Mouse (Mus musculus) heart, embryonic 10.5 days (tissue): ENCODE measurements around the gene Clec4f. TPM values are rescaled to one million over a fixed set of nuclear protein-coding genes. Genes with fewer than 3 reads are reported as not detected.

Source experiments
- DNase-seq: peaks from one replicate; pipeline ENCODE4 v3.0.0-alpha.2; 2017; ENCODE audit warnings: low spot score
- H3K27ac ChIP-seq: fragments of 300-500 bp; sonication (generic); 2 replicates; pipeline ENCODE4 v1.5.1; 2016; ENCODE audit warnings: mild to moderate bottlenecking
- H3K27me3 ChIP-seq: fragments of 300-500 bp; sonication (generic); 2 replicates; pipeline ENCODE4 v1.6.1; 2016; ENCODE audit warnings: mild to moderate bottlenecking; ENCODE audit not compliant: poor library complexity, insufficient read depth, severe bottlenecking
- H3K36me3 ChIP-seq: fragments of 300-500 bp; sonication (generic); 2 replicates; pipeline ENCODE4 v1.6.1; 2016; ENCODE audit warnings: mild to moderate bottlenecking, moderate library complexity
- H3K4me1 ChIP-seq: fragments of 300-500 bp; sonication (generic); 2 replicates; pipeline ENCODE4 v1.6.1; 2016; ENCODE audit warnings: mild to moderate bottlenecking
- H3K4me3 ChIP-seq: fragments of 300-500 bp; sonication (generic); 2 replicates; pipeline ENCODE4 v1.5.1; 2016; ENCODE audit warnings: mild to moderate bottlenecking, moderate library complexity
- H3K9me3 ChIP-seq: fragments of 300-500 bp; sonication (generic); 2 replicates; pipeline ENCODE4 v1.6.1; 2016; ENCODE audit warnings: mild to moderate bottlenecking, moderate library complexity
- WGBS: fragments of 180-500 bp; shearing (Covaris S2); methylation state at CpG from one replicate; pipeline ENCODE4 v1.1.7; 2016; 5-methylcytosine and 5-hydroxymethylcytosine counted together
- polyA plus RNA-seq: library from polyadenylated mRNA; unstranded; fragments of >200 nt; fragmentation: Nextera tagmentation; extraction: Ambion mirVana; gene quantifications from 2 replicates; pipeline ENCODE4 v1.2.1, GENCODE M21; 2016

Gene Clec4f
- polyA plus RNA-seq, 1 experiment from 2014 or later, result not detected

DNA sequence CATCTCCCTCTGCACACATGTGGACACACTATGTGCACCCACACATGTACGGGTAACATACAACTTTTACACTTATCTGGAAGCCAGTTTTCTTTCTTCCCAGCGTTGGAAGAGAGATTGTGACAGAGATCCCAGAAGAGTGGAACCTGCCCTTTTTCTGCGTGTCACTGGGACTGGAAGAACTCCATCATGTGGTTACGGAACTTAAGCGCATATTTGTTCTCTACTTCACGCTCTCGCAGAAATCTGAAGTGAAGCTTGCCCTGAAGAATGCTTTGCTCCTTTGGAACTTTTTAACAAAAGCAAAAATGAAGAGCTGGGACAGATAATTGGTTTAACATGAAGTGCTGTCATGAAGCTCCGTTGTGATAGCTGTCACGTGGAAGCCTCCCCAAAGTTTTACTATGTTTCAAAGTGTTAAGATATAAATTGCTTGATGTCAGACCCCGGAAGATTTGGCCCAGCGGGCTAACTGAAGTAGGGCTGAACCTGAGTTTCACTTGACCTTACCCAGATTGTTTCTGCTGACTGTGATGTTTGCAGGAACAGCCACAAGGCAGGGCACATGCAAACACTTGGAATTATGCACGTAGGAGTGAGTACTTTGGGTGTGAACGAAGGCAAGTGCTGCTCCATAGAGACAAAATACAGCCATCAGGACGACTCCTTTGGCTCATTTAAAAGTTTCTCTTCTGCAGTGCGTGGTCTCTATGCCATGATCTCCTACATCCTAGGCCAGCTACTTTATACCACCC, 38.2 kb downstream of the Clec4f start:
- no peak for DNase-seq
- no peak overlapping the region for H3K27ac ChIP-seq
- no peaks in the 10 kb centered on the region for H3K36me3 ChIP-seq
- peaks cover 6% of the 10 kb centered on the region; the same call in 1 of the 2 replicates for H3K4me1 ChIP-seq
- no peak overlapping the region for H3K4me3 ChIP-seq
- peaks cover 9% of the 10 kb centered on the region; the same call in 1 of the 2 replicates for H3K27me3 ChIP-seq
- H3K9me3 ChIP-seq, result no peaks in the 10 kb centered on the region
- 80% methylated on average over 15 of the region's 15 CpGs for WGBS

DNA sequence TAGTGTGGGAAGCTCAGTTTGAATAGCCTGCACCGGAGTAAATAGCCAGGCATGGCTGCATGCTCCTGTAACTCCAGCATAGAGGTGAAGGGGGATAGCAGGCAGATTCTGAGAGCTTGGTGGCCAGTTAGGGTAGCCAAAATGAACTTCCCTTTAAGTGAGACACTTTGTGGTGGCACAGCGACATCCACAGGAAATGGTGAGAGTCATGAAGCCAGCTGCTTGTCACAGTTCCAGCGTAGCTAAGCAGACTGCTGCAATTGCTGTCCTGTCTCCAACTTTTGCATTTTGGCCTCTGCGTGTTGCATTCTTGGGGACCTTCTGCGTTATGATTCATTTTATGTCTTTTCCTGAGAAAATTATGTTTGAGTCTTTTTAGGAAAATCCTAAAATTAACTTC, 39.5 kb downstream of the Clec4f start:
- DNase-seq, result no peak
- Histone ChIP-seq H3K9me3 (no peaks in the 10 kb centered on the region), H3K36me3 (no peaks in the 10 kb centered on the region), H3K4me1 (peaks cover 6% of the 10 kb centered on the region; the same call in 1 of the 2 replicates), H3K27me3 (peaks cover 9% of the 10 kb centered on the region; the same call in 1 of the 2 replicates), H3K4me3 (no peak overlapping the region), H3K27ac (no peak overlapping the region)
- 59% methylated on average over 5 of the region's 5 CpGs for WGBS

GRCm38 (mm10) chr6:83614469-83614868, 41.5 kb downstream of the Clec4f start:
- H3K4me3 ChIP-seq, result no peak overlapping the region
- peaks cover 6% of the 10 kb centered on the region; the same call in 1 of the 2 replicates for H3K4me1 ChIP-seq
- WGBS, result 85% methylated on average over 4 of the region's 4 CpGs
- no peak for DNase-seq
- peaks cover 23% of the 10 kb centered on the region for H3K27me3 ChIP-seq
- no peak overlapping the region for H3K27ac ChIP-seq
- H3K36me3 ChIP-seq, result no peaks in the 10 kb centered on the region
- no peaks in the 10 kb centered on the region for H3K9me3 ChIP-seq

DNA sequence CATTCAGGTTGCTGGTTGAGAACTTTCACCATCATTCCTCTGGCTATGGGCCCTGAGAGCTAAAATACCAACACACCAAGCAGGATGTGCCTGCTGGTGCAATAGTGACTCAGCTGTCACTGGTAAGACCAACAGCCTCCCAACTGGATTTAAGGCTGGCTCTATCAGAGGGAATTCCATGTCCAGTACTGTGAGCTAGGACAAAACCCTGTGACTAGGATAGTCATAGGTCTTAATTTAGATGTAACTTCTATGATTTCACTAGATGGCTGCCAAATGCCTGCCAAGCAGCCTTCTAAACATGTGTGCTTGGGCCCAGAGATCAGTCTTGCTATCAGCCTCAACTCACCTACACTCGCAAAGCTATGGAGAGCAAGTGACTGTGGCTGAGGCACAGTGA, 43.0 kb downstream of the Clec4f start:
- Histone ChIP-seq H3K9me3 (no peaks in the 10 kb centered on the region), H3K36me3 (no peaks in the 10 kb centered on the region), H3K27ac (no peak overlapping the region), H3K4me1 (no peaks in the 10 kb centered on the region), H3K4me3 (no peak overlapping the region), H3K27me3 (peaks cover 23% of the 10 kb centered on the region)
- 78% methylated on average over 1 of the region's 1 CpGs for WGBS
- no peak for DNase-seq

- Histone ChIP-seq H3K27me3 (no peaks in the 10 kb centered on the region), H3K36me3 (no peaks in the 10 kb centered on the region), H3K4me3 (peak overlapping the region; percentile 56; the same call in 1 of the 2 replicates), H3K9me3 (no peaks in the 10 kb centered on the region), H3K27ac (peak overlapping the region; percentile 85), H3K4me1 (peaks cover 18% of the 10 kb centered on the region)
- peak; percentile 68 for DNase-seq
- WGBS, result 38% methylated on average over 6 of the region's 6 CpGs
Observed at GRCm38 (mm10) chr6:83599636-83600174, 56.3 kb downstream of the Clec4f start.

- Histone ChIP-seq H3K27me3 (no peaks in the 10 kb centered on the region), H3K27ac (peak overlapping the region; percentile 85)
Observed at GRCm38 (mm10) chr6:83599060-83599550, 56.9 kb downstream of the Clec4f start.

GRCm38 (mm10) chr6:83598646-83599045, 57.3 kb downstream of the Clec4f start:
- 8% methylated on average over 9 of the region's 9 CpGs for WGBS
- peaks cover 23% of the 10 kb centered on the region for H3K4me1 ChIP-seq
- H3K27ac ChIP-seq, result peak overlapping the region; percentile 85; the same call in 1 of the 2 replicates

More at GRCm38 (mm10) chr6:83599060-83599550, 56.9 kb downstream of the Clec4f start:
- Histone ChIP-seq H3K36me3 (no peaks in the 10 kb centered on the region), H3K4me3 (peak overlapping the region; percentile 56), H3K9me3 (no peaks in the 10 kb centered on the region), H3K4me1 (peaks cover 18% of the 10 kb centered on the region)
- DNase-seq, result peak; percentile 68
- WGBS, result 36% methylated on average over 24 of the region's 24 CpGs

GRCm38 (mm10) chr6:83597988-83598387, 58.0 kb downstream of the Clec4f start:
- H3K4me1 ChIP-seq, result peaks cover 26% of the 10 kb centered on the region
- peak overlapping the region; percentile 16; the same call in 1 of the 2 replicates for H3K27ac ChIP-seq
- 28% methylated on average over 3 of the region's 3 CpGs for WGBS
- no peaks in the 10 kb centered on the region for H3K9me3 ChIP-seq
- DNase-seq, result peak; percentile 63
- no peak overlapping the region for H3K4me3 ChIP-seq
- H3K27me3 ChIP-seq, result no peaks in the 10 kb centered on the region
- no peaks in the 10 kb centered on the region for H3K36me3 ChIP-seq

More at GRCm38 (mm10) chr6:83598646-83599045, 57.3 kb downstream of the Clec4f start:
- Histone ChIP-seq H3K36me3 (no peaks in the 10 kb centered on the region), H3K27me3 (no peaks in the 10 kb centered on the region), H3K9me3 (no peaks in the 10 kb centered on the region), H3K4me3 (peak overlapping the region; percentile 56)
- peak; percentile 82 for DNase-seq

DNA sequence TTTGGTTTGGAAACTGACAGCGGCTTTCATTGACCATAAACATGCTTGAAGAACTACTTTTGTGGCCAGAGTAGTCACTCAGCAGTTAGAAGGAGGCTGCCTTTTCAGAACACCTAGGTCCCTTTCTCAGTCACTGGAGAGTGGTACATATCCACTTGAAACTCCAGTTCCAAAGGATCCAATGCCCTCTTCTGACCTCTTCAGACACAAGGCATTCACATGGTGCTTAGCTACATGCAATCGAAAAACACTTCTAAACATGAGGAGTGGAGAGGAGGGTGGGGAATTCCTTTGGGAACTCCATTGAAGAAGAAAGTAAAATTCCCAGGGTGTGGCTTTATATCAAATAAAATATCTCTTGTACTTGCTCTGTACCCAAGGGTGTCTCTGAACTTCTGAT, 61.0 kb downstream of the Clec4f start:
- DNase-seq, result peak; percentile 22
- Histone ChIP-seq H3K4me1 (peaks cover 24% of the 10 kb centered on the region), H3K4me3 (no peak overlapping the region), H3K27me3 (no peaks in the 10 kb centered on the region), H3K36me3 (no peaks in the 10 kb centered on the region), H3K27ac (no peak overlapping the region), H3K9me3 (no peaks in the 10 kb centered on the region)
- 81% methylated on average over 2 of the region's 2 CpGs for WGBS

Other genes with a start within 250 kb of the Clec4f start
- 29.8 and 31.3 TPM in 2 replicates for gene Tet3, start 197.1 kb downstream of the Clec4f start, polyA plus RNA-seq
- 56.5 and 59.1 TPM in 2 replicates for gene Dguok, start 149.2 kb downstream of the Clec4f start, polyA plus RNA-seq
- 1.7 and 7.0 TPM in 2 replicates for gene Actg2, start 119.9 kb downstream of the Clec4f start, polyA plus RNA-seq
- gene Stambp, start 83.5 kb downstream of the Clec4f start, polyA plus RNA-seq, result 23.3 and 23.5 TPM in 2 replicates
- not detected in 2 replicates for gene Cd207, start 21.7 kb upstream of the Clec4f start, polyA plus RNA-seq
- gene Vax2, start 55.1 kb upstream of the Clec4f start, polyA plus RNA-seq, result not detected in 2 replicates
- gene Atp6v1b1, start 86.8 kb upstream of the Clec4f start, polyA plus RNA-seq, result not detected in 2 replicates
- 0.09 and 0.10 TPM in 2 replicates for gene Ankrd53, start 106.5 kb upstream of the Clec4f start, polyA plus RNA-seq
- gene Tex261, start 119.6 kb upstream of the Clec4f start, polyA plus RNA-seq, result 82.4 and 88.7 TPM in 2 replicates
- gene Nagk, start 138.8 kb upstream of the Clec4f start, polyA plus RNA-seq, result 44.1 and 49.4 TPM in 2 replicates
- gene Paip2b, start 175.6 kb upstream of the Clec4f start, polyA plus RNA-seq, result 13.9 and 20.3 TPM in 2 replicates
- 44.7 and 51.8 TPM in 2 replicates for gene Zfp638, start 210.9 kb upstream of the Clec4f start, polyA plus RNA-seq